Mouse (Mus musculus): ENCODE measurements at regions not wholly inside any gene's neighbourhood (a gene's known extent, or its start where the extent isn't known, plus 50 kb on each side); places are given as distances from the start of the nearest gene placed in this dataset.
A peak's percentile ranks its signal among the peaks of the same experiment; 100 is the strongest.

DNA sequence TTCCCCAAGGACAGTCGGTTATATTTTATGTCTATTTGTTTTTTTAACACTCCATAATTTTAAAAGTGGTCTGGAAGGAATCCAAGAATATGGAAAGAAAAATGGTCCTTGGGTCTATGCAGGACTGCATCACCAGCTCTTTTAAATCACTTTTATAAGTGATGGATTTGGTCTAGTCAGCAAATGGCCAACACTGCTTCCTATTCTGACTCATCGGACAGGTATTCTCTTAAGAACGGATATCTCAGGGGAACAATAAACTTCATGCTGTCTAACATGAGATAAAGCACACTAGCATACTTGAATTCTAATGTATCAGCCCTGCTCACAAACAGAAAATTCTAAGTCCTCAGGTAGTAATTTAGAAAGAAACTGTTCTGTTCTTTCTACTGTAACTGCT lies 259.8 kb downstream of the Usp25 start:
- WGBS, result 47% methylated on average over 3 of the region's 3 CpGs
- H3K4me3 ChIP-seq (replicated peaks; ENCODE audit: extremely low read depth, low read depth, low read length), result no peak overlapping the region
- no peaks in the 10 kb centered on the region for H3K4me1 ChIP-seq (ENCODE audit: control insufficient read depth, insufficient read depth, low read length)
- TF ChIP-seq CTCF (IDR thresholded peaks at IDR 0.05; ENCODE audit: insufficient read depth, low read length) (no peak), POLR2A (IDR thresholded peaks at IDR 0.05; ENCODE audit: borderline replicate concordance, extremely low read depth, low read depth, low read length) (no peak)
- DNase-seq, result no peak

DNA sequence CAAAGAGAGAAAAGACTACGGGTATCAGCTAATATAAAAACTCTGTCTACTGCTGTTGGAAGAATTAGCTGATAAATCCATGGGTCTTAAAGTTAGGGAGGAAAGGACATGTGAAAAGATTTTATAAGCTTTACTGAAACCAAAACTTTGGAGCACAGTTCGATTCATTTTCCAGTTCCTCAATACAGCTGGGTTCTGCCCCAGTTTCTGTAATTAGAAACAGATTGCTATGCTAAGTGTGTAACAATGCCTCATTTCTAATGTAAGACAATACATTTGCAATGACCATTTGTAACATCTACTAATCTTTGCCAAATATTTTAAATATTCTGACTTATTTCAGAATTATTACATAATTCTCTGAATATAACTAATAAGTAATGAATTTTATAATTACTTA lies 255.4 kb downstream of the Usp25 start:
- DNase-seq, result no peak
- Histone ChIP-seq H3K4me1 (ENCODE audit: control insufficient read depth, insufficient read depth, low read length) (no peaks in the 10 kb centered on the region), H3K4me3 (replicated peaks; ENCODE audit: extremely low read depth, low read depth, low read length) (no peak overlapping the region)
- 57% methylated on average over 2 of the region's 2 CpGs for WGBS
- TF ChIP-seq CTCF (IDR thresholded peaks at IDR 0.05; ENCODE audit: insufficient read depth, low read length), result no peak
- TF ChIP-seq POLR2A (IDR thresholded peaks at IDR 0.05; ENCODE audit: borderline replicate concordance, extremely low read depth, low read depth, low read length), result no peak

- DNase-seq, result no peak
Measured at GRCm38 (mm10) chr16:77267679-77268078, 254.2 kb downstream of the Usp25 start.

DNA sequence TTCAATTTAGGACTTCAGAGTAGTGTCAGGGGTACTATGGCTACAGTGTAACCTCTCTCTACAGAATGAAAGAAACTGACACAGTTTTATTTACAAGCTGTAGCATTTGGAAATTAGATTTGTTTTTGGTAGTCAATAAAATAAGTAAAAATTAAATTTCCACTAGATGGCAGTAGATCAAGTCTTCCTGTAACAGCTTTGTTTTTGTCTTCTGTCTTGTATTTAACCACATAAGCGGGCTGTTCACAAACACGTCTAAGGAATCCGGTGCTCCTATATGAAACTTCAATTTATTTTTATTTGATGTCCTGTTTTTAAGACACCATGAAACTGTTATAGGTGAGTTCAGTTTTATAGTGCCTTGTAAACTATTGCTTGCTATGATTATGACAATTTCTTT lies 238.8 kb downstream of the Usp25 start:
- no peaks in the 10 kb centered on the region for H3K4me1 ChIP-seq (ENCODE audit: control insufficient read depth, insufficient read depth, low read length)
- TF ChIP-seq POLR2A (IDR thresholded peaks at IDR 0.05; ENCODE audit: borderline replicate concordance, extremely low read depth, low read depth, low read length), result no peak
- TF ChIP-seq CTCF (IDR thresholded peaks at IDR 0.05; ENCODE audit: insufficient read depth, low read length), result peak; percentile 22; the same call in 1 of the 2 replicates
- WGBS, result 21% methylated on average over 3 of the region's 3 CpGs

More at GRCm38 (mm10) chr16:77267679-77268078, 254.2 kb downstream of the Usp25 start:
- TF ChIP-seq POLR2A (IDR thresholded peaks at IDR 0.05; ENCODE audit: borderline replicate concordance, extremely low read depth, low read depth, low read length) (no peak), CTCF (IDR thresholded peaks at IDR 0.05; ENCODE audit: insufficient read depth, low read length) (no peak)
- no peaks in the 10 kb centered on the region for H3K4me1 ChIP-seq (ENCODE audit: control insufficient read depth, insufficient read depth, low read length)
- H3K4me3 ChIP-seq (replicated peaks; ENCODE audit: extremely low read depth, low read depth, low read length), result no peak overlapping the region

DNA sequence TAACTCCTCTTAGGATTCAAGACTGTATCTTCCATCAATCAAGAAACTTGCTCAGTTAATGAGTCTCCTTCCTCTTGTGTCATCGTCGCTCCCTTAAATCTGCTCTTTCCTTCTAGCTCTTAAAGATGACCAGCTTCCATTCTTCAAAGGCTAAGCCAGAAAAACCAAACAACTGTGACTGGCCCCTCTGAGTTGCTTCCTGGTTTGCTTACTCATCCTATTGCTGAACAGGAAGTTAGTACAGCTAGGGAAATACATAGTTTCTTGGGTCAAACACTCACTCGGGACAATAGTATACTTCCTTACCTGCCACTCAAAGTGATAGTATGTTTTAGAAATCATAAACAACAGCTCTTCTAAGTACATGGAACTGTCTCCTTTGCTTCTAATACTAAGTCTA lies 237.9 kb downstream of the Usp25 start:
- WGBS, result 35% methylated on average over 3 of the region's 3 CpGs
- no peak for DNase-seq
- H3K4me1 ChIP-seq (ENCODE audit: control insufficient read depth, insufficient read depth, low read length), result no peaks in the 10 kb centered on the region
- no peak overlapping the region for H3K4me3 ChIP-seq (replicated peaks; ENCODE audit: extremely low read depth, low read depth, low read length)
- TF ChIP-seq POLR2A (IDR thresholded peaks at IDR 0.05; ENCODE audit: borderline replicate concordance, extremely low read depth, low read depth, low read length) (no peak), CTCF (IDR thresholded peaks at IDR 0.05; ENCODE audit: insufficient read depth, low read length) (no peak)

More for the DNA sequence above, 238.8 kb downstream of the Usp25 start:
- H3K4me3 ChIP-seq (replicated peaks; ENCODE audit: extremely low read depth, low read depth, low read length), result no peak overlapping the region
- no peak for DNase-seq

DNA sequence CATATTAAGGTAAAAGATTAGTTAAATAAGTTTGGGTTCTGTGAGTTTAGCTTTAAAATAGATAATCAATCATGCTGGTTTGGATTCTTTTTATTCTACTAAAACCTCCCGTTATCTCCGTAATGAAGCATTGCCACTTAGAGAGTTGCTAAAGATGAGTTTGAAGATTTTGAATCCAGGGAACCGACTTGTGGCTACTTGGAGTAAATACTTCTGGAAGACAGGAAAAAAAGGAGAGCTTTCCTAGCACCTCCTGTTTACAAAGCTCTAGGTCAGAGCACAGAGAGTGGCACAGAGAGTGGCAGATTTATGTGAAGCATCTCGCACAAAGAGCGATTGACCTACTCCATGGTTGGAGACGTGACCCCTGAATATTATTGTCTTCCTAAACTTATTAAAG lies 227.4 kb downstream of the Usp25 start:
- 67% methylated on average over 6 of the region's 6 CpGs for WGBS
- no peak overlapping the region for H3K4me3 ChIP-seq (replicated peaks; ENCODE audit: extremely low read depth, low read depth, low read length)
- TF ChIP-seq POLR2A (IDR thresholded peaks at IDR 0.05; ENCODE audit: borderline replicate concordance, extremely low read depth, low read depth, low read length) (no peak), CTCF (IDR thresholded peaks at IDR 0.05; ENCODE audit: insufficient read depth, low read length) (no peak)
- H3K4me1 ChIP-seq (ENCODE audit: control insufficient read depth, insufficient read depth, low read length), result no peaks in the 10 kb centered on the region
- DNase-seq, result no peak

GRCm38 (mm10) chr16:77239176-77239790 lies 225.8 kb downstream of the Usp25 start:
- DNase-seq, result no peak
- Histone ChIP-seq H3K4me3 (replicated peaks; ENCODE audit: extremely low read depth, low read depth, low read length) (no peak overlapping the region), H3K4me1 (ENCODE audit: control insufficient read depth, insufficient read depth, low read length) (no peaks in the 10 kb centered on the region)
- 76% methylated on average over 9 of the region's 9 CpGs for WGBS
- no peak for TF ChIP-seq CTCF (IDR thresholded peaks at IDR 0.05; ENCODE audit: insufficient read depth, low read length)
- no peak for TF ChIP-seq POLR2A (IDR thresholded peaks at IDR 0.05; ENCODE audit: borderline replicate concordance, extremely low read depth, low read depth, low read length)

GRCm38 (mm10) chr16:77238358-77239175 lies 225.1 kb downstream of the Usp25 start:
- H3K4me1 ChIP-seq (ENCODE audit: control insufficient read depth, insufficient read depth, low read length), result no peaks in the 10 kb centered on the region
- 77% methylated on average over 13 of the region's 13 CpGs for WGBS
- no peak for DNase-seq
- TF ChIP-seq POLR2A (IDR thresholded peaks at IDR 0.05; ENCODE audit: borderline replicate concordance, extremely low read depth, low read depth, low read length) (no peak), CTCF (IDR thresholded peaks at IDR 0.05; ENCODE audit: insufficient read depth, low read length) (no peak)
- no peak overlapping the region for H3K4me3 ChIP-seq (replicated peaks; ENCODE audit: extremely low read depth, low read depth, low read length)

GRCm38 (mm10) chr16:77237631-77238357 lies 224.3 kb downstream of the Usp25 start:
- WGBS, result 81% methylated on average over 7 of the region's 7 CpGs
- no peaks in the 10 kb centered on the region for H3K4me1 ChIP-seq (ENCODE audit: control insufficient read depth, insufficient read depth, low read length)
- no peak overlapping the region for H3K4me3 ChIP-seq (replicated peaks; ENCODE audit: extremely low read depth, low read depth, low read length)
- DNase-seq, result no peak
- TF ChIP-seq CTCF (IDR thresholded peaks at IDR 0.05; ENCODE audit: insufficient read depth, low read length), result no peak
- no peak for TF ChIP-seq POLR2A (IDR thresholded peaks at IDR 0.05; ENCODE audit: borderline replicate concordance, extremely low read depth, low read depth, low read length)

All from lung, adult 2 months (tissue).